Mouse (Mus musculus): ENCODE measurements around the gene Vamp9.

Gene Vamp9

GRCm38 (mm10) chr5:99906181-99906956, at the start of gene Vamp9:
Gene Vamp9, plus strand, starts transcription at chr5:99906254.
- in situ Hi-C loops (cut with MboI; ENCODE audit: low sequenced_read_pairs), result no loop called here

- in situ Hi-C loops (cut with MboI; ENCODE audit: low sequenced_read_pairs), result no loop called here
These were observed 48.9 kb upstream of the Vamp9 start for GRCm38 (mm10) chr5:99857106-99857637.

- in situ Hi-C loops (cut with MboI; ENCODE audit: low sequenced_read_pairs), result no loop called here
These were observed 46.2 kb upstream of the Vamp9 start for GRCm38 (mm10) chr5:99859637-99860433.

- in situ Hi-C loops (cut with MboI; ENCODE audit: low sequenced_read_pairs), result no loop called here
These were observed 44.2 kb upstream of the Vamp9 start for GRCm38 (mm10) chr5:99861816-99862215.

GRCm38 (mm10) chr5:99863656-99864380, 42.2 kb upstream of the Vamp9 start:
- in situ Hi-C loops (cut with MboI; ENCODE audit: low sequenced_read_pairs), result no loop called here

- in situ Hi-C loops (cut with MboI; ENCODE audit: low sequenced_read_pairs), result no loop called here
These were observed 40.3 kb upstream of the Vamp9 start for GRCm38 (mm10) chr5:99865779-99866178.

DNA sequence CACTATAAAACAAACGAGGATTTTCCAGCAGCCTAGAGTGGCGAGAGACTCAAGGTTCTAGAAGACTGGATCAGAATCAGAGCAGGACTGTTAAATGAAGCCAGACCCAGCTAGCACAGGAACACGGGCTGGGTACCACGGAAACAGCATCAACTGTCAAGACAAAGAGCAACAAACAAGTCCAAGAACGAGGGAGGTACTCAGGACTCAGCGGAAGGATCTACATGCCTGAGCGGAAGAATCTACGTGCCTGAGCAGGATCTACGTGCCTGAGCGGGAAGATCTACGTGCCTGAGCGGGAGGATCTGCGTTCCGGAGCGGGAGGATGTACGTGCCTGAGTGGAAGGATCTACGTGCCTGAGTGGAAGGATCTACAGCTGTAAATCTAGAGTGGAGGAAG, 37.8 kb upstream of the Vamp9 start:
- in situ Hi-C loops (cut with MboI; ENCODE audit: low sequenced_read_pairs), result no loop called here

DNA sequence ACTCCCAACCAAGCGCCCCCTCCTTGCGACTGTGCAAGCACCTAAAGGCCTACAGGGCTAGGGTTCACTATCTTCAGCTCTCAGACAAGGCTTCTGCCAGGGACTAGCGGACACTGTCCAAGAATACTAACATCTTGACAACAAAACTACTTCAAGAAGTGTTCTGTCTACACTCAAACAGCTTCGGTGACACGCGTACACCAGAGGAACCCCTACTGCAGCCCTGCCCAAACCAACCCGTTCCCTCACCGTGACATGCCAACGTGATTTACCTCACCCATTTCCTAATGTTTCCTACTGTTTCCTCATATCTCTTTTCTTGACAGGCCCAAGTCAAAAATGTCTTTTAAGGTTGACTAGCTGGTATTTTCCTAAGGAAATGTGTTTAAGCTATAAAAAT, 37.1 kb upstream of the Vamp9 start:
- in situ Hi-C loops (cut with MboI; ENCODE audit: low sequenced_read_pairs), result no loop called here

DNA sequence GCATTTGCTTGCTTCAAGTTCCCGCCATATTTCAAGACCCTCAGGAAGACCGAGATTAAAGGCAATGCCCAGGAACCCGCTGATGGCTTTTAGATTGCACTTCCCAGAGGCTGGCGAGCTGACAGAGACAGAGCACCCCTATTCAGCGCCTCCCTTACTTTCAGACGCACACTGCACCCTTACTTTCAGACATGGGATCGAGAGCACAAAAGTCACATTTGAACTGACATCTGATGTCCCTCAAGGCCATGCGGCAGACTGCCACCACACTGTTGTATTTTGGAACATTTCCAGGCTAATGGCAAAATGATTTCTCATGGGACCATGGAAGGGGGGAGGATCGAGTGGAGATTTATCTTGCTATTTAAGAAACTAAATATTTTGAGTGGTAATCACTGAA, 28.5 kb upstream of the Vamp9 start:
- in situ Hi-C loops (cut with MboI; ENCODE audit: low sequenced_read_pairs), result loop anchor here (25.0 kb wide), 1 partner anchor 665 kb away; no protein-coding TSS in a partner anchor

- in situ Hi-C loops (cut with MboI; ENCODE audit: low sequenced_read_pairs), result loop anchor here (25.0 kb wide), 1 partner anchor 670 kb away; no protein-coding TSS in a partner anchor
These were observed 23.6 kb upstream of the Vamp9 start for GRCm38 (mm10) chr5:99882441-99882840.

DNA sequence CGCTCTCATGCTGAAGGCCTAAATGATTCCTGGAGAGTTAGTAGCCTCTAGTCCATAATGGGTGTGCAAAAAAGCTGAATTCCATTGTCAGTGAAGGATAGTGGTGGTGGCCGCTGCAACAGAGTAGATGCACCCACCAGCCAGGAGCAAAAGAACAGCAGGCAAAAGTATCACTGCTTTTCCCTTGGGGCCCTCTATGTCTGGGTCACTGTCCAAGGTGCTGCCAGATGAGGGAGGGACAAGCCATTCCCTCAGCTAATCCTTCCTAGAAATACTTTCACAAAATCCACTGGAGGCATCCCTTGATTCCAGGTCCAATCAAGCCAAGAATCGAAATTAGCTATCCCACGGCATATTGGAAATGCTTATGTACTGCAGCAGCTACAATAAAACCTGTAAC, 22.0 kb upstream of the Vamp9 start:
- in situ Hi-C loops (cut with MboI; ENCODE audit: low sequenced_read_pairs), result loop anchor here (25.0 kb wide), 1 partner anchor 672 kb away; no protein-coding TSS in a partner anchor

DNA sequence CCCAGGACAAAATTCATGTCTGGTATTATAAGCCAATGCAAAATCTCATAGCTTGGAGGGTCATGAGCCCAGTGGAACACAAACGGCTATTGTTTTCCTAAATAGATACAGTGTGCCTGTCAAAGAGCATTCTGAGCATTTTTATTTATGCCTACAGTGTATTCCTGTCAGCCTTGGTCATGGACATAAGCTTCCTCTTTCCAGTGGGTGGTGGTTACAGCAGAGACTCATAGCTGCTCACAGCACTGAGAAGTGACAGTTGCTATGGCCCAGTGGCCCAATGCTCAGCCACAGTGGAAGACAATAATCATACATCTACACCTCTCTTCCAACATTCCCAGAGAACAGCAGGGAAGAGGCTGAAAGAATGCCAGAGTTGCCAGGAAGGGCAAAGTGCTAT, 18.9 kb upstream of the Vamp9 start:
- in situ Hi-C loops (cut with MboI; ENCODE audit: low sequenced_read_pairs), result loop anchor here (25.0 kb wide), 1 partner anchor 675 kb away; no protein-coding TSS in a partner anchor

DNA sequence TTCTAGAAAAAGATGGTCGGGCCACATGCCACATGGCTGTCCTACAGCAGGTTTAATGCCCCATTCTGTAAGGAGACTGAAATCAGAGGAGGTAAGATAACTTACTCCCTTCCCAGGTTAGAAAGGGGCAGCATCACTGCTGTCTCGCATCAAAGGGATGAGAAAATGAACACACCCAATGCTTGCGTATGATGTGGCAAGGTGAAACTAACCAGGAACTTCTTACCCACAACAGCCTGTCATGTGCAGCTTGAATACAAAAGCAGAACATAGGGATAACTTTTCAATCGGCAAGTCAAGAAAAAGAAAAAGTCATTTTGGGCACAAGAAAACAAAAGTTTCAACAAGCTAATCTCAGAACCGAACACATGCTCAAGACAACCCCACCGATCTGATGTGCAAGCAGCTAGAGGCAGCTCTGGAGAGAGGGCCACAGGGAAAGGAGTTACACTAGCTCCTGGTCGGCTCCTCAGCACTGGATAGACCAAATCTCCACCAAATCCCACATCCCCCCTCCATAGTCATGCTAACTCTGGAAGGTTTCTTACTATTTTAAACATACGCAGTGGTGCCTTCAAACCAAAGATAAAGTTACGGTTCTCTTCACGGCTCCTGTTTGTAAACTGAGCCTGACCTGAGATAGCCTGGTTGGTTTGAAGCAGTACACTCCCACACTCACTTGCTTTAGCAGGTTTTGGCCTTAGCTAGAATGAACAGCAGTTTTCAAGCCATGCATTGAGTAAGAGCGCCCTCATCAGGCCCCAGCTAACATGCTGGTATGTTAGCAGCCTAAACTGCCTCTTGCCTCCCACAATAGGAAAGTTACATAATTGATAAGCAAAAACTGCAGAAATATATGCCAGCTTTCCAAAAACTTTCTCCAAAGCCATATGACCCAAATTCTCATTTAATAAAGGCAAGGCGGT, 14.3 kb upstream of the Vamp9 start:
- in situ Hi-C loops (cut with MboI; ENCODE audit: low sequenced_read_pairs), result loop anchor here (25.0 kb wide), 1 partner anchor 679 kb away; no protein-coding TSS in a partner anchor

DNA sequence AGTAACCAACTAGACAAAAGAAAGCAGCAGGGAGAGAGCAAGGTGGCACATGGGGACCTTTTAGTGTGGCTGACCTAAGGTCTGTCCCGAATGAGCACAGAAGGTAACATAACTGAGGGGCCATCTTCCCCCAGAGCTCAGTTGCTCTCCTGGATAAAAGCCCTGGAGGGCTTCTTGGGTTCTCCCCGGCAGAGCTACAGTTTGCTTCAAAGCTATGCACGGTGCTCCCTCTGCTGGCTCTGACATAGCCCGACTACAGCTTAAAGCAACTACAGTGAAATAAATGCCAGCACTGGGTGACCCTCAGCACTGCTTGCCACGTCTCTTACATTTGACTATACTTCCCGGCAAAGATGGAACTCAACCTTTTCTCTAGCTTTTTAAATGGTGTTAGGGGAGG, 6.0 kb upstream of the Vamp9 start:
- in situ Hi-C loops (cut with MboI; ENCODE audit: low sequenced_read_pairs), result no loop called here

GRCm38 (mm10) chr5:99905731-99906130, 323 bp upstream of the Vamp9 start:
- in situ Hi-C loops (cut with MboI; ENCODE audit: low sequenced_read_pairs), result no loop called here

GRCm38 (mm10) chr5:99915494-99915893, 9.4 kb downstream of the Vamp9 start:
- in situ Hi-C loops (cut with MboI; ENCODE audit: low sequenced_read_pairs), result no loop called here

DNA sequence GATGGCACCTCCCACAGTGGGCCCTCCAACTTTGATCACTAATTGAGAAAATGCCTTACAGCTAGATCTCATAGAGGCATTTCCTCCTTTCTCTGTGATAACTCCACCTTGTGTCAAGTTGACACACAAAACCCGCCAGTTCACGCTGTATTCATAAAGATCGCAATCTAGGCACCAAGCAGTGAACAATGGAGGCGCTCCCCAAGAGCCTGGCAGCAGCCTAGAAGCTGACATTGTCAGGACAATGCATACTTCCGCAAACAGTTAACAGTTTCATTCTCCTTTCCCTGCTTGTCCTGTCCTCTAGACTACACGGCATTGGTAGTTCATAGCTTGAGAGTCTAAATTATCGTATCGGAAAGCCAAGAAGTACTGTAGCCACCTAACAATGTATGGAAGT, 16.0 kb downstream of the Vamp9 start:
- in situ Hi-C loops (cut with MboI; ENCODE audit: low sequenced_read_pairs), result no loop called here

- in situ Hi-C loops (cut with MboI; ENCODE audit: low sequenced_read_pairs), result no loop called here
These were observed 21.9 kb downstream of the Vamp9 start for GRCm38 (mm10) chr5:99927951-99928350.

- in situ Hi-C loops (cut with MboI; ENCODE audit: low sequenced_read_pairs), result no loop called here
These were observed 25.9 kb downstream of the Vamp9 start for GRCm38 (mm10) chr5:99931910-99932309.

DNA sequence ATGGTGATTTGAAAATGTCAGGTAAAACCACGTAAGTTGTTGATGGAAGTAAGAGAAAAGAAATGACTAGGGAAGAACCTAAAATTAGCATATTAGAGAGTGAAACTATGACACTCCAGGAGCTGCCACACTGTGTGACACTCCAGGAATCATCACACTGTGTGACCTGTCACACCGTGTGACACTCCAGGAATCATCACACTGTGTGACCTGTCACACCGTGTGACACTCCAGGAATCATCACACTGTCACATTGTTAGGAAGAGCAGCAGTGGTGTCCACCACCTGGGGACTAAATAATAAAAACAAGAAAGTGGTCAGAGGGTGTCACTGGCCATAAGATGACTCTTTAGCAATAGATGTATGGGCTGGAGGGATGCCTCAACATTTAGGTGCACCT, 33.4 kb downstream of the Vamp9 start:
- in situ Hi-C loops (cut with MboI; ENCODE audit: low sequenced_read_pairs), result no loop called here

All from CH12F3 (cell line).